Mouse (Mus musculus) C2C12 (cell line): ENCODE results near the gene Sptb.

Experiments used
- CTCF ChIP-seq: IDR thresholded peaks from one replicate; pipeline ENCODE4 v1.5.1; 2011; ENCODE audit not compliant: control insufficient read depth, insufficient read depth, insufficient read length
- USF1 ChIP-seq: IDR thresholded peaks from one replicate; pipeline ENCODE4 v1.6.1; 2011; ENCODE audit warnings: low read depth, mild to moderate bottlenecking, control low read depth, moderate library complexity

DNA sequence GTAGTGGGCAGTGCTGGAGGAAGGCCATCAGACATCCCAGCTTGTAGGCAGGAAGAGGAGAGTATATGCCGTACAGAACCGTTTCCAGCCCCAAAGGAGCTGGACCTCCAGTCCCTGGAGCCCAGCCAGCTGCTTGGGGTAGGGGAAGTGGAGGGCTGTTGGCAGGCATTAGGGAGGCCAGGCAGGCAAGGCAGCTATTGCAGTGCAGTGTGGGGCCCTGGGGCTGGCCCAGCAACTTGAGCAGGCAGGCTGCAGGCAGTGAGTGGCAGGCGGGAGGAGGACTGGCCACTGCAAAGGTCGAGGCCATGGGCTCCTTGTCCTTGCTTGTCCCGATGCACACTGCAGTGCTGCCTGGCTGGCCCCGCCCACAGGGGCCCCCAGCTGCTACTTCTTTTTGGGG lies 127.5 kb downstream of the Sptb start:
- TF ChIP-seq CTCF (no peak), USF1 (no peak)
